Mouse (Mus musculus) MEL (cell line): ENCODE measurements around the gene Ttyh2.
A peak's percentile ranks its signal among the peaks of the same experiment; 100 is the strongest.

Experiments used
- CTCF ChIP-seq, 3 experiments: IDR thresholded peaks in 2 of 3; conservative IDR thresholded peaks in 1 of 3; 2 replicates each; pipeline ENCODE4 v1.5.1; 2011 to 2012; ENCODE audit warnings: low read length in 3 of 3, low read depth in 2 of 3, mild to moderate bottlenecking in 2 of 3, improper control_type of control experiment in 1 of 3, inconsistent platforms in 1 of 3, mixed read lengths in 1 of 3, moderate library complexity in 1 of 3; ENCODE audit not compliant: control insufficient read depth in 1 of 3, insufficient read depth in 1 of 3, poor library complexity in 1 of 3, severe bottlenecking in 1 of 3
- E2F4 ChIP-seq: IDR thresholded peaks from 2 replicates; pipeline ENCODE4 v1.6.1; 2011; ENCODE audit warnings: low read depth, low read length, improper control_type of control experiment, borderline replicate concordance
- RCOR1 ChIP-seq: IDR thresholded peaks from 2 replicates; pipeline ENCODE4 v1.6.1; 2012; ENCODE audit warnings: low read depth, mild to moderate bottlenecking, inconsistent platforms, low read length, improper control_type of control experiment
- SIN3A ChIP-seq: IDR thresholded peaks from 2 replicates; pipeline ENCODE4 v1.6.1; 2012; ENCODE audit warnings: low read length, improper control_type of control experiment, inconsistent platforms

GRCm38 (mm10) chr11:114675826-114676401 lies 683 bp downstream of the Ttyh2 start:
- TF ChIP-seq E2F4 (no peak; the same call in 1 of the 2 replicates), CTCF (IDR thresholded peaks at IDR 0.05 in 2 of 3, conservative IDR thresholded peaks at IDR 0.05 in 1 of 3; ENCODE audit: control insufficient read depth in 1 of 3, insufficient read depth in 1 of 3, low read depth in 2 of 3, low read length in 3 of 3, poor library complexity in 1 of 3, severe bottlenecking in 1 of 3) (no peak), RCOR1 (no peak), SIN3A (0 out of 2 replicates have a peak, but pooled peaks have one; percentile 42)
